Mouse (Mus musculus): ENCODE measurements around the gene Atp8b4.

GRCm38 (mm10) chr2:126351811-126352210 lies 148.7 kb downstream of the Atp8b4 start:
- no peak for TF ChIP-seq CTCF (conservative IDR thresholded peaks at IDR 0.05; ENCODE audit: low read length)
- no peak for TF ChIP-seq POU5F1 (IDR thresholded peaks at IDR 0.05; ENCODE audit: borderline replicate concordance, low read length)
- no peak for TF ChIP-seq NANOG (IDR thresholded peaks at IDR 0.05; ENCODE audit: borderline replicate concordance, low read length)
